Mouse (Mus musculus) thymus, postnatal 10 days (tissue): Measurements from ENCODE around the gene Usp47.

Experiments used
- DNase-seq, 2 experiments: peaks; one replicate each; pipeline ENCODE4 v3.0.0; 2021; ENCODE audit warnings: low spot score in 2 of 2

Gene Usp47

GRCm38 (mm10) chr7:112023150-112023600, at the start of gene Usp47:
Usp47 (plus strand) TSS chr7:112023504.
- peak; percentile 87 to 89 for DNase-seq

- no peak for DNase-seq
These were observed 46.9 kb upstream of the Usp47 start for GRCm38 (mm10) chr7:111976401-111976800.

- DNase-seq: no peak
These were observed 45.4 kb upstream of the Usp47 start for GRCm38 (mm10) chr7:111977871-111978270.

GRCm38 (mm10) chr7:111982296-111982695, 41.0 kb upstream of the Usp47 start:
- no peak for DNase-seq

- DNase-seq: no peak
These were observed 38.8 kb upstream of the Usp47 start for GRCm38 (mm10) chr7:111984530-111984929.

- DNase-seq: no peak
These were observed 38.0 kb upstream of the Usp47 start for GRCm38 (mm10) chr7:111985266-111985665.

GRCm38 (mm10) chr7:111986906-111987305, 36.4 kb upstream of the Usp47 start:
- no peak for DNase-seq

GRCm38 (mm10) chr7:111997441-111997840, 25.9 kb upstream of the Usp47 start:
- DNase-seq: no peak

- no peak for DNase-seq
These were observed 24.8 kb upstream of the Usp47 start for GRCm38 (mm10) chr7:111998446-111999004.

GRCm38 (mm10) chr7:111999376-111999775, 23.9 kb upstream of the Usp47 start:
- DNase-seq: no peak

- DNase-seq: no peak
These were observed 23.1 kb upstream of the Usp47 start for GRCm38 (mm10) chr7:112000166-112000565.

- DNase-seq: no peak
These were observed 12.8 kb upstream of the Usp47 start for GRCm38 (mm10) chr7:112010511-112010910.

GRCm38 (mm10) chr7:112010976-112011375, 12.3 kb upstream of the Usp47 start:
- DNase-seq: no peak

GRCm38 (mm10) chr7:112012102-112012501, 11.2 kb upstream of the Usp47 start:
- DNase-seq: no peak

GRCm38 (mm10) chr7:112012621-112013177, 10.6 kb upstream of the Usp47 start:
- DNase-seq: no peak

GRCm38 (mm10) chr7:112014148-112014547, 9.2 kb upstream of the Usp47 start:
- DNase-seq: no peak

- DNase-seq: no peak
These were observed 676 bp upstream of the Usp47 start for GRCm38 (mm10) chr7:112022506-112023149.

- peak in 1 of 2 experiments; percentile 40 for DNase-seq
These were observed 519 bp downstream of the Usp47 start for GRCm38 (mm10) chr7:112023601-112024445.

- DNase-seq: no peak
These were observed 1.1 kb downstream of the Usp47 start for GRCm38 (mm10) chr7:112024446-112024730.

GRCm38 (mm10) chr7:112024856-112025255, 1.6 kb downstream of the Usp47 start:
- DNase-seq: no peak

GRCm38 (mm10) chr7:112030594-112030993, 7.3 kb downstream of the Usp47 start:
- DNase-seq: no peak

- no peak for DNase-seq
These were observed 12.5 kb downstream of the Usp47 start for GRCm38 (mm10) chr7:112035804-112036203.

- DNase-seq: no peak
These were observed 13.3 kb downstream of the Usp47 start for GRCm38 (mm10) chr7:112036636-112037035.
